Mouse (Mus musculus): Measurements from ENCODE around the gene Cfap44.
"Not testable (repeated sequence)": the region's sequence is repeated elsewhere in the genome, so short reads cannot be mapped to it uniquely, and the experiment has no call there.

The Cfap44 gene

DNA sequence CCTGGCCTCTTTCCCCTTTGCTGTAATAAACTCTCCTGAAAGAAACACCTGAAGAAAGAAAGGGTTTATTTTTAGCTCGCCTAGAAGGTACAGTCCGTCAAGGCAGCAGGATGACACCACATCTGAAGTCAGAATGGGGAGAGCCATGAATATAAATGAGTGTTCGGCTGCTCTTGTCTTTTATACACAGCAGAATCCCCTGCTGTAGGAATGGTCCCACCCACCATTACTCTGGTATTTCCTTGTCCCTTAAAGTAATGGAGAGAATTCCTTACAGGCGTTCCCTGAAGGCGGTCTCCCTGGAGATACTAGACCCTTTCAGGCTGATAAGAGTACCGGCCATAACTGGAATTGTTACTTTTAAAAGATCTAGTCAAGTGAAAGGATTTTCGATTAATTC, 35.4 kb downstream of the Cfap44 start:
- no peak for DNase-seq

DNA sequence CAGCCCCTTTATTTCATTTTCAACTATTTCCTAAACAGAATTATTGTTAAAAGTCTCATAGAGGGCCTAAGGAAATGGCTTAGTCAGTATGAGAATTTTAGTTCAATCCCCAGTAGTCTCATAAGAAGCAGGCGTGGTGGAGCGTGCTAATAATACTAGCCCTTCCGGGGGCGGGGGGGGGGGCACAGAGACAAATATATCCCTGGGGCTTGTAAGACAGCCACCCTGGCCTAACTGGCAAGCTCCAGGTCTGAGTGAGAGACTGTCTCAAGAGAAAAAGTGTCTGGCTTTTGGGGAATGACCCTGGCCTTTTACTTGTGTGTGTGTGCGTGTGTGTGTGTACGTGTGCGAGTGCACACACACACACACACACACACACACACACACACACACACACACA, 40.3 kb downstream of the Cfap44 start:
- DNase-seq: no peak

DNA sequence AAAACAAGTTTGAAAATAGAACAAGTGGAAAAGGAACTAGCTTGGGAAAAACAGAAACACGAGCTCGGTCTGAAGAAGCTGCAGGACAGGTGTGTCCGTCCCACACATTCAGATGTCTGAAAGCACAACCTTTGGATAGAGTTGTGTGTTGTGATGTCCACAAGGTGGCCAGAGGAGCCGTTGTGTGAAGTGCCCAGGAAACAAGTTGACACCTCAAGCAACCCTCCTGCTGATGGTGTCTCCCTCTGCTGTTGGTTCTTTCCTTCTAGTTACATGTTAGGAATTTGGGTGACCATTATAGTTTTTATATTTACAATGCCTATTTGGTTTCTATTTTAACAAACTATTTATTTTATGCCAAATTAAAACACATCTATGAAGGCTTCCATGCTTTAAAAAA, 40.9 kb downstream of the Cfap44 start:
- no peak for DNase-seq

DNA sequence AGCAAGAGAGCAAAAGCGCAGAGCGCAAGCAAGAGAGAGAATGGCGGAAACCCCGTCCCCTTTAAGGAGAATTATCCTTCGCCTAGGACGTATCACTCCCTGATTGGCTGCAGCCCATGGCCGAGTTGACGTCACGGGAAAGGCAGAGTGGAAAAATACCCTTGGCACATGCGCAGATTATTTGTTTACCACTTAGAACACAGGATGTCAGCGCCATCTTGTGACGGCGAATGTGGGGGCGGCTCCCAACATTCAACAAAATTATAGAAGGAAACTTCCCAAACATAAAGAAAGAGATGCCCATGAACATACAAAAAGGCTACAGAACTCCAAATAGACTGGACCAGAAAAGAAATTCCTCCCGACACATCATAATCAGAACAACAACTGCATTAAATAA, 47.3 kb downstream of the Cfap44 start:
- DNase-seq: not testable (repeated sequence)

DNA sequence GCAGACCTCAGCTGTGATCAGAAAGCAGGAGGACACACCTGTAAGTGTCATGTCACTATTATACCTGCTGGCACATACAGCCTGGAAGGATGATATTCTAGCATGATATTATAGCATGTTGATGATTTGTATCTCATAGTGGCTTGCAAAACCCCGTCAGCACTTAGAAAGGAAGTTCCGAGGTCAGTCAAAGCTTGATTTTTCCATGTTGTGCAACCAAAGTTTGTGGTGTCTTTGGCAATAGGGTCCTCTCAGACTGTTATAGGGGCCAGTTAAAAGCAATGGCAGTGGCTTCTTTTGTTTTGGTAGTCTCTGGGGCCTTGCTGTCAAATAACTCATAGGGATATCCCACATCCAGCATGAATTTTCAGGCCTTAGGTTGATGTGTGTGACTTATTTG, 63.3 kb downstream of the Cfap44 start:
- no peak for DNase-seq

DNA sequence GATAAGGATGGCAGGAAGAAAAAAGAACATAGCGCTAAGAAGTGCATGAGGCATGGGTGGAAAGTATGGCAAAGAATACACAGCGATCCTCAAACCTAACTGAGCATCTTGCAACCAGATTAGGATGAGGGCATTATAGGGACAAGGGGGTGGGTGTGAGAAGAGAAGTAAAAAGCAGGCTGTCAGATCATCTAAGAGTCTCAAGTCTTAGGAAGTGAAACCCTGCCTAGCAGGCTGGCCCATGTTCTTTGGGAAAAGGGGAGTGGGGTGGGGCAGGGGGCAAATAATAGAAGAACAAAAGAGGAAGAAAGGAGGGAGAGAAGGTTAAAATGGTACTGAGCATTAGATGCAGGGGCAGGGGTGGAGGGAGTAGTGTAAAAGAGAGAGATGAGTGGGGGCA, 64.2 kb downstream of the Cfap44 start:
- no peak for DNase-seq

DNA sequence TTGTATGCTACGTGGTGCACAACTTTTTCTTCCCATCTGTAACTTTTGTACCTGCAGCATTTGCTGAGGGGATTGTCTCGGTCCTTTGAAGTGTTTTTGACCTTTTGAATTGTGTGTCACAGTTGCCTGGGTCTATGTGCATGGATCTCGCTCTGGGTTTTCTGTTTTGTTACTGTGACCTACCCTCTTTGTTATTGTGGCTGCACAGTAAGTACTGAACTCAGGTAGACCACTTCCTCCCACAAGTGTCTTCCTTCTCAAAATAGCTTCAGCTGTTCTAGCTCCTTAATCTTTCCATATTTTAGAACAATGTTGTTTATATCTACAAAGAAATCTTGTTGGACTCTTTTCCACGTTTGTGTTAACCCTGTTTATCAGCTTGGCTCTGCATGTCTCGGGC, 66.3 kb downstream of the Cfap44 start:
- DNase-seq: no peak

DNA sequence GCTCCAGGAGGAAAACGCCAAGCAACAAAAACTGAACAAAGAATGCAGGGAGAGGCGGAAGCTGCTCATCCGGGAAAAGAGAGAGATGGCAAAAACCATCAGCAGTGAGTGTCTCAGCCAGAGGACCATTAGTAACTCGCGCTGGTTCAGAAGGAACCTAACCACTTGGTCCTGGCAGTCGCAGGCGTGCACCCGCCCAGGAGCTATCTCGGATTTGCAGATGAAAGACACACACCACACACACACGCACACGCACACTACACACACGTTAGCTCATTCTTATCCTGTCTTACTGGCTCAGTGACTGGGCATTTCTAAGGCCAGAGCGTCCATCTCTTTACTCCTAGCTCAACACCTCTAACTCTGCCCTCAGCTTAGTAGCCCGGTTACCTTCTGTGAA, 80.7 kb downstream of the Cfap44 start:
- DNase-seq: no peak

DNA sequence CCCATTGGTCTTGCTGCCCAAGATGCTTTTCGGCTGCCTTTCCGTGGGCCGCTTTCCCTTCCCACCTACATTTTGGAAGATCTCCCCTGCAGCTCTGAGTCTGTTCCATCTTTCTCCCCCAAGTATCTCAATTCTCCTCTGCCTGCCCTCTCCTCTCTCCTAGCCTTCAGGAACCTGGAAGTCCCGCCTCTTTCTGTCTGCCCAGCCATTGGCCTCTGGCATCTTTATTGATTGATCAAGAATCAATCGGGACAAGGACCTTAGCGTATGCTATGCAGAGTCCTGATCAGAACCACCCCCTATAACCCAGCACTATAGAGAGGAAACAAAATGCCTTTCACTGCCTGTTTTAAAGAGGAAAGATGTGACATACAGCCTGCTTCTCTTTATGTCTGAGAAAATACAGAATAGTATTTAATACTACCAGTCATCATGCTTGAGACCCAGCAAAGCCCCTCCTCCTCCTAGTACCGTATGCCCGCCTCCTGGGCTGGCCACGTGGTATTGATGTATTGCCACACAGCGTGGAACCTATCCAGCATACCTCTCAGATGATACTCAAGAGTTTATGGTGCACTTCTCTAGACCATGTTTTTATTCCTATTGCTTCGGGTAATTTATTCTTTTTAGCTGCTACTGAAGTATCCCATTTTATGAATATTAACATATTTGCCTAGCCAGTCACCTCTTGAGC, 81.2 kb downstream of the Cfap44 start:
- DNase-seq: no peak

DNA sequence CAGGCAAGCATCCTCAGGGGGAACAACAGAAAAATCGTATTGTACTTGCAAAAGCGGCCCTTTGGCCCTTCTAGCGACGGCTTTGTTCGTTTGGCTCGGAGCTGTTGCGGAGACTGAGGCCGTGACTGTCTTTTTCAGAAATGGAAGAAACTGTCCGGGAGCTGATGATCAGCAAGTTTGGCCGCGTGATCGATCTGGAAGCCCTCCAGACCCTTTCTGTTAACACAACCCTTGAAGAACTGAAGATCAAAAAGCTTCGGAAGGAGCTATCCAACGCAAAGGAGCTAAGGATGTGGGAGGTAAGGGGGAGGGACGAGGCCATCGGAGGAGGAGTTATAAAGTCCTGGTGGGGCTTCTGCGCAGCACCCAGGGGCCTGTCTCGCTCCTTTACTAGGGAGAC, 84.2 kb downstream of the Cfap44 start:
- peak; percentile 18 for DNase-seq

DNA sequence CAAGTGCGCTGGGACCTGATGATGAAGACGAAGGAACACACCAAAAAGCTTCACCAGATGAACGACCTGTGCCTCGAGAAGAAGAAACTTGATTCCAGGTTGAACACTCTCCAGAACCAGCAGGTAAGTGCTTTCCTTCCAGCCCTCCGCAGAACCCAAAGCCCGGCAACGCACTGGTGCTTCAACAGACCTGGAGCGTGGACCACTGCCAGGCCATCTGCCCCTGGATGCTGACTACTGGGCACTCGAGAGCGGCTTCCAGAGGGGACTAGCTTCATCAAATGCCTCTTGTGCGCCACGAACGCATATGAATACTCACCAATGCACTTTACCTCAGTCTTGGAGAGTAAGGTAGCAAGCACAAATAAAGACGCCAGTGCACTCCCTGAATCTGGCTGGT, 85.3 kb downstream of the Cfap44 start:
- peak; percentile 90 for DNase-seq

DNA sequence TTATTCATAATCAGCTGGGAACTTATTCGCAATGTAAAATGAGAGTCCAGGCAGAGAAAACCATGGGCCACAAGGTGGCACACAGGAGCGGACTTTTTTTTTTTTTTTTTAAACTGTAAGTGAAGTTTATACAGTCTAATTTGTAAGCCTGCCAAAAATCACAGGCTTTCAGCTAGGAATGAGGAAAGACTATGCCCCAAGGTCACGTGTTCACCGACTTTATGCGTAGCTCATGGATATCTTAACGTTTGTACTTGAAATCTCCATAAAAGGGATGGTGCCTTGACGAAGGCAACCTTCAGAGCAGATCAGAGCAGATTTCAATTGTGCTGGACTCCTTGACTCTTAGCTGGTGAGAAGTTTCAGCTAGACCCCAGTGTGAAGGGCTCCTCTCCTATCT, 86.0 kb downstream of the Cfap44 start:
- peak; percentile 34 for DNase-seq

DNA sequence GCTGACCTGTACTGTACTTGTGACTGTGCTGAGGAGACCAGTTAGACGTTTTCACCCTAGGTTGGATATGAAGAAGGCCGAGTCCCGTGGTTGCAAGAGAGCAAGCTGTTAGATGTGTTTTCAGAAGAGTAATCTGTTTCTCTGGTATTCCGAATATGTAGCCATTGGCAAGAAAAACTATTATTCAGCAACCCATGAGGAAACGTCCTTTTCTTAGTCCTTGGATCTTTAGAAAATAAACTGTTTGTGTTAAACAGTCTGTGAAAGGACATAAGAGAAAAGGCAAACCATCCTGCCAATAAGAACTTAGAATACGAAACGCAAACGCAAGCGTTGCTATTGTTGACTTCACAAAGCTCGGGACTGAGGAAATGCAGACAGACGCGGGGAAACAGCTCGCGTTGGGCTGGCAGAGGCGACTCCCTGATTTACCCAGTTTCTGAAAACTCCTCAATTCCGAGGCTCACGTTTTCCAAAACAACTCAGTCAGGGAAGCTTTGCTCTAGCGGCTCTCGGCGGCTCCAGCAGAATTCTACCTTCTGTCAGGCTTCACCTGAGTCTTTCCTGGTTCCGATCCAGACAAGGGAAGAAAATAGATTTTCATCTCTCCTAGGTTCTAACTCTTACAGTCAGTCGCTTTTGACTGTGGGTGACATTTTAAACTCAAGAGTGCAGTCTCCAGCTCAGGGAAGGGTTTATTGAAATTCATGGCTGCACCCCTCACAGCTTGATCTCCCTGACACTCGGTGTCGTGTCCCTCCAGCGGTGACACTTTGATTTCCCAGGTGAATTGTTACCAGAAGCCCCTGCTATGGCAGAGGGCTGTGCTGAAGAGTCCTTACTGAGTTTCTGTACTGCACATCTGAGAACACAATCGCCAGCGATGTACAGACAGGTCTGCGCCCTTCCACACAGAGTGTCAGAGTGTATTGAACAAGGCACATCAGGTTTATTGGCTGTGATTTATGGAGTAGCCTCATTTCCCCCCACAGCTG, 87.3 kb downstream of the Cfap44 start:
- DNase-seq: no peak

DNA sequence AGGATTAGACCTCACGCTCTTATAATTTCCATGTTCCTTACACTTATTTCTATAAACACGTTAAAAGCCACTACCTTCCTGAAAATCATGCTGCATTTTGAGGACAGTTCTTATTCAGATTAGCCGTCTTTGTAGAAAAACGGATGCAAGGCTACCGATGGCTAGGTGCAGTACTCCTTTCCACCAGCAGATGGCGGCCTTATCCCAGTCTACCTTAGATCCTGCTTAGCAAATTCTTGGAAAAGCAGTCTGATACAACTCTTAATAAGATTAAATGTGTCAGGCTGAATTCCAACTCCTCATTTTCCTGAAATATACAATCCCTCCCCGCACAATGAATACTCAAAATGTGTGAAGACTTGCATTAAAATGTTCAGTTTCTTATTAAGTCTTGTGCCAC, 89.5 kb downstream of the Cfap44 start:
- DNase-seq: peak; percentile 89

DNA sequence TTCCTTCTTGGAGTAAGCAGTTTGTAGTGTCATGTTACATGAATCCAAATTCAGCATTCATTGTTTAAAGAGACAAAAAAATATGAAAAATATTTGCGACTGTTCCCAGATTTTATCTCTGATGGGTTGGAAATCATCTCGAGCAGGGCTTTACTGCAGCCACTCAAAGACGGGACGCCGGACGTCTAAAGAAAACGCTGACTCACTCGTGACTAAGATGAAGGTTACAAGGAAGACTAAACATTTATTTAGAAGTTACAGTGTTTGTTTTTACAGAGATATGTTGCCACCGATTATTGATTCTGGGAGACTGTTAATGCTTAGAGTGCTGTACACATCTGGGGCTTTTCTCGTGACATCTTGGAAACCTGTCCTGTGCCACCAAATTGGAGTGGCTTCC, 90.2 kb downstream of the Cfap44 start:
- no peak for DNase-seq

DNA sequence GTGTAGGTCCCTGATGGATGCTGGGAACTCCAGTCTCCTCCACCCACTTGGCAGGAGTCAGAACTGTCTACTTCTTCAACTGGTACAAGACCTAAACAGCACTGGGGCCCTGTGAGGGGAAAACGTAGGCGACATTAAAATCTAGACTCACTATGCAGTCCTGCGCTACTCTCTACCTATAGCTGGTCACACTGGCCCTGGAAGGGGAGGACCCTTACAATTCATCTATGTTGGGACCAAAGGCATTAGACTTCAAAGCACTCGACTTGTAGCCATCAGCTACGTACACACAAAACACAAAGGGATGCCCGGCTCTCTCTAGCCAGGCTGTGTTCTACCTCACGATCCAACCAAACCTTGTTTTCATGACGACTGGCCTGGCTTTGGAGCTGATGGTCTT, 91.1 kb downstream of the Cfap44 start:
- DNase-seq: peak; percentile 15

DNA sequence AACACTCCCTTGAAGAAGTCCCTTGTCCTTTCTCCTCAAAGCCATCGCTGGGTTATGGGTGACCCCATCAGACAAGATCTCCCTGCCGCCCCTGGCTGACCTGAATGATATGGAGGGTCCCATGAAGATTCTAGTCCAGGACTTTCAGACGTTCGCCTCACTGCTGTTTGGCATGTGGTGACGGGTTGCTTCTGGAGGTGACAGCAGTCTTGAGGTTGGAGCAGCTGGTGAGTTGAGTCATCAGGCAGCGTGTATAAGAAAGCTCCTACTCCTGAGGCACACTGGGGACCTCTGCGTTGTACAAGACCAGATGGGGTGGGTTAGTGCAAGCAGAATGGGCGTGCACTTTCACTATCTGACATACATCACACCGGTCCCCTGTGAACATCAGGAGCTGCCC, 92.0 kb downstream of the Cfap44 start:
- DNase-seq: peak; percentile 24

DNA sequence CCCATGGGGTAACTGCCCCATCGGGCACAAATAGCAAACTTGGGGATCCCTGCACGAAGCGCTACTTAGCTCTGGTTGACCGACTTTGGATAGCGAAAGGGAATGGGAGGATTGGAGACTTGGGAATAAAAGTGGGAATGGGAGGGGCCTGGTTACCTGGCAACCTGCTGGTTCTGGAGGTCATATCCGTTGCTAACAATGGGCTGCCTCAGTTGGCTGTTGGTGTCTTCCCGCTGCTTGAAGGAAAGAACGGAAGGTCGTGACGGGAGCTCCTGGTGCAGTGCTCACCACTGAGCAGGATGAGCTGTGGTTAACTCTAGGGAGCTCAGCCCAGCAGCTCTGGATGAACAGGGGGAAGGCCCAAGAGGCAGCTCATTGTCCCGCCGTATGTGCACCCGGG, 92.6 kb downstream of the Cfap44 start:
- DNase-seq: peak; percentile 13

DNA sequence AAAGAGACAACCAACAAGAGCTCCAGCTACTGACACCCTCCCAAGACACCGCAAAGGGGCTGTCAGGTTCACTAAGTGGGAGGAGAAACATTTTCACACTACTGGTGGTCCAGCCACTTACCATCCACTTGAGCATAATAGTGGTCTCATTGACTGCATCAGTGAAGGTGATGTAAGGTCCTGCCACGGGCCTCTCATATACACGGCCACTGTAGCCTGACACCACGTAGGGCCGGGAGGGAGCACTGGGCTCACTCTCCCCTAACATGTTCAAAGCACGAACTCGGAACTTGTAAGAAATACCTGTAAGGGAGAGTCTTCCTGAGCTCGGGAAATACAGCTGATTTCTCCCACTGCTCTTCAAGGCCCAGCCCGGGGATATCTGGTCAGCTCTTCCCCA, 96.5 kb downstream of the Cfap44 start:
- peak; percentile 11 for DNase-seq

DNA sequence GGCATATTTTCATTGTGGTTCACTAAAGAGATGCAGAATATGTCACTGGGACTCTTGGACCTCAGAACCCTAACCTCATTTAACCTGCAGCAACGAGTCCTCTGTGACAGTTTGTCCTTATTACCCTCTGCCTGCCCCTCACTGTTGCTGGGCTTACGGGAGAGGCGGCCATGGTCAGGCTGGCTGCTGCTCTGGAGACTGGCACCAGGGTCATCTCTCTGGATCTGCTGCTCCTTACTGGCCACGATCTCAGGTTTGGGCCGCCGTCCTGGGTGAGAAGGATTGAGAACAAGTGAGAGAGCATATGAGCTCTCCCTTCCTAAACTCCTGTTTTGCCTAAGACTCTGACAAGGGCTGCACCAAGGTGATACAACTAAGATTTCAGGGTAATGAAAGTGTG, 97.6 kb downstream of the Cfap44 start:
- DNase-seq: no peak

DNA sequence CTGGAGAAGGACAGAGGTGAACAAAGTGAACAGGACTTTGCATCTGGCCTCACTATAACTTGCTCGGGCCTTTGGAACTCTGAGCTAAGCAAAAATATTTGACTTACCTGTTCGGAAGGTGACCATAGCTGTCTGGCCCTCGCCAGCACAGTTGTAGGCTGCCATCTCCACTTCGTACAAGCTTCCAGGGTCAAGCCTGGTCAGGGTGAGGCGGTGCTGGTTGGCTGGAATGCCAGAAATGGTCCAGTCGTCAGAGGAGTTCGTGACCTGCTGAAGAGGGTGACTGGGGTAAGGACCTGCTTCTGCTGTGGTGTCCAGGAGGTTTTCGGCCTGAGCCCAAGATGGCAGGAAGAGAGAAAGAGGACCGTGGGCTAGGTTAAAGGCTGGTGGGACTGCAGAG, 98.1 kb downstream of the Cfap44 start:
- DNase-seq: no peak

DNA sequence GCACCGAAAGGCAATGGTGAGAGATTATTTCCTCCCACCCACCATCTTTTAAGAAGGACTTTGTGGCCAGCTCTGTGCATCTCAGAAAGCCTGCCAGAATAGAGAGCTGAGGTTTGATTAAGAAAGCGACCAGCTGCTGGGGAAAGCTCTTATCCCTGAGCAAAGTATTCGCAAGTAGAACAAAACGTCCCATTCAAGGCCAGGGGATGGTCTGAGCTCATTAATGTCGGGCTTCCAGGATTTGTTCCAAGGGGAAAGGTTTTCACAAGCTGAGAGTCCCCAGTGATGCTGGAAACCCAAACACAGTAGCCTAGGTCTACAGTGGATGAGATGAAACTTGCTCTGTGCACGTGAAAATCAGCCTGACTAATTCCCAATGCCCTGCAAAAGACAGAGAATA, 99.3 kb downstream of the Cfap44 start:
- no peak for DNase-seq

DNA sequence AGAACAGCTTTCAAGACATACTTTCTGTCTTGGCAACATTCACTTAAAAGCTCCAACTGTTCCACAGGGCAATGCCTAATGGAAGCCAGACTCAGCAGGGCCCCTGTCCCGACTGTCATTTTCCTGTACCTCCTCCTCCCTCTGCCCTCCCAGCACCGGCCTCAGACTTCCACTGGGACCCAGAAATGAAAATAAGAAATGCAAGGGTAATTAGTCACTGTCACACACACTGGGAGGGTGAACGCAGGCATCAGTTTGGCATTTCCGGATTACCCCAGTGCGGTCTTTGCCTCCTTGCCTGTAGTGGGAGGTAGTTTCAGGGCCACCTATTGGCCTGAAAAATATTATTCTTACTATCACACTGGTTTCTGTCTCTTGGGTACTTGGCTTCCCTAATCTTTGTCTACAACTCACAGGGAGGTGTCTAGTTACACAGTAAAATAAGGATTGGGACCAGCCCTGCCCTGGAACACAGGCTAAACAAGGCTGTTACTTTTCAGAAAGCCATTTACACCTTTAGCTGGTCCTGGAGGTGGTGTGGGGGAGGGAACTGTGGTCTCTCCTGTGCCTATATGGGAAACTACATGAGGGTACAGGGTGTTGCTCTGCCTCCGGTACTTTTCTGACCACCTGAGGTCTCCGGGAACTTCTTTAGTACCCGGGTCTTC, 100.0 kb downstream of the Cfap44 start:
- peak; percentile 66 for DNase-seq

DNA sequence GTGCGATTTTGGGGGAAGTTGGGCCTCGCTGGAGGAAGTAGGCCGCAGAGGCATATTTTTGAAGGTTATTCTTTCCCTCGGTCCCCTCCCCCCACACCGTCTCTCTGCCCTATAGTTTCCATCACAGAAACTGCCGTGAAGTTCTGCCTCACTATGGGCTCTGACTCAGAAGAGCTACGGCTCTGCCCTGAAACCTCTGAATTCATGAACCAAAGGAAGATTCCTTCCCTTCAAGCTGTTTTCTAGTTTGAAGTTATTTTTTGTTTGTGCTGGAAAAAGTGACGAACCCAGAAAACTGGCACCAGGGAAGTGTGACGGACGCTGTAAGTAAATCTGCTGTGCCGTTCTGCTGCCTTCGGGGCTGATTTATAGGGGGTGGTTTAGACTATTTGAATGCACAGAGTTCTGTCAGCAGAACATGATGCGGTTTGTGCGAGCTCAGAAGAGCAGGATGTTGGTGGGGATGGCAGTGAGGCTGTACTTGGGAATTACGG, 102.4 kb downstream of the Cfap44 start:
- no peak for DNase-seq

All from cerebellum, adult 8-10 months (tissue).